Mouse (Mus musculus): ENCODE data around the gene Glra1.

DNA sequence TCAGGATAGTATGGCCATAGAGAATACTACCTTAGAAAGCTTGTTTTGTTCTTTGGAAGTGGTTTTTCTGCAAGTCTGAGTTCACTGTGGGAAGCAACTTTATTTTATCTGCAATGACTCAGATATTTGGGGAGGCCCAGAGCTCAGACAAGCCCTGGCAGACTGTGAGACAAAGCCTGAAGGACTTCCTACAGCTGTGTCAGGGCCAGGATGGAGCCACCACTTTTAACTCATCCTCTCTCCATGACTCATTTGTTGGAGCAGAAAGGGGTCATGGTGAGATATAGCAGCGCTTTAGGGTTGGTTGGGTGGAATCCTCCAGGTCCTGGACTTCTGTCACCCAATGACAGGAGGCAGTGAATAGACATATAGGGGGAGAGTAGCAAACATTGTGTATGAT, 12.3 kb downstream of the Glra1 start:
- TF ChIP-seq CTCF (IDR thresholded peaks at IDR 0.05; ENCODE audit: extremely low read depth, insufficient read depth, low read length) (no peak), POLR2A (IDR thresholded peaks at IDR 0.05; ENCODE audit: extremely low read depth, insufficient read depth, low read length) (no peak)
